Mouse (Mus musculus) kidney, postnatal 0 days (tissue): ENCODE results near the gene Lif. TPM values are rescaled to one million over a fixed set of nuclear protein-coding genes. Genes with fewer than 3 reads are reported as not detected.

ENCODE experiments used
- ATAC-seq: fragments of 200-750 bp; cut with Nextera tagmentation; replicated peaks from 2 replicates; pipeline ENCODE4 v1.8.0; 2017; ENCODE audit warnings: low read depth, moderate number of reproducible peaks, moderate TSS enrichment, moderate library complexity; ENCODE audit not compliant: low FRiP score
- DNase-seq: peaks from one replicate; pipeline ENCODE4 v3.0.0-alpha.2; 2016; ENCODE audit warnings: low spot score
- H3K27ac ChIP-seq: fragments of 300-500 bp; sonication (generic); 2 replicates; pipeline ENCODE4 v1.5.1; 2014; ENCODE audit warnings: mild to moderate bottlenecking
- H3K27me3 ChIP-seq: fragments of 300-500 bp; sonication (generic); 2 replicates; pipeline ENCODE4 v1.6.1; 2014; ENCODE audit warnings: low read length, mixed read lengths; ENCODE audit not compliant: insufficient read depth
- H3K36me3 ChIP-seq: fragments of 300-500 bp; sonication (generic); 2 replicates; pipeline ENCODE4 v1.6.1; 2014; ENCODE audit warnings: low read length, mixed read lengths; ENCODE audit not compliant: insufficient read depth
- H3K4me1 ChIP-seq: fragments of 300-500 bp; sonication (generic); replicated peaks from 2 replicates; pipeline ENCODE4 v1.6.1; 2014; ENCODE audit warnings: antibody characterized with exemption, low read length, mixed read lengths; ENCODE audit not compliant: insufficient read depth
- H3K4me2 ChIP-seq: fragments of 300-500 bp; sonication (generic); 2 replicates; pipeline ENCODE4 v1.6.1; 2014; ENCODE audit warnings: mild to moderate bottlenecking, low read length, moderate library complexity, mixed read lengths
- H3K4me3 ChIP-seq: fragments of 300-500 bp; sonication (generic); replicated peaks from 2 replicates; pipeline ENCODE4 v1.5.1; 2014; ENCODE audit warnings: low read depth, low read length
- H3K9ac ChIP-seq: fragments of 300-500 bp; sonication (generic); 2 replicates; pipeline ENCODE4 v1.6.1; 2014; ENCODE audit warnings: low read depth, low read length
- H3K9me3 ChIP-seq: fragments of 300-500 bp; sonication (generic); replicated peaks from 2 replicates; pipeline ENCODE4 v1.6.1; 2016; ENCODE audit warnings: low read length, inconsistent platforms, mixed read lengths
- CTCF ChIP-seq: IDR thresholded peaks from 2 replicates; pipeline ENCODE4 v1.5.1; 2016; ENCODE audit warnings: antibody characterized with exemption, low read depth, mild to moderate bottlenecking, moderate library complexity
- WGBS: fragments of 180-500 bp; shearing (Covaris S2); extraction: QIAGEN DNeasy Blood & Tissue Kit; methylation state at CpG from one replicate; pipeline ENCODE4 v1.1.7; 2014; 5-methylcytosine and 5-hydroxymethylcytosine counted together
- polyA plus RNA-seq: library from polyadenylated mRNA; unstranded; fragments of >200 nt; fragmentation: Nextera tagmentation; extraction: Ambion mirVana; gene quantifications from 2 replicates; pipeline ENCODE4 v1.2.1, GENCODE M21; 2015

Gene Lif
- polyA plus RNA-seq, 1 experiment from 2014 or later: 0.11 TPM

DNA sequence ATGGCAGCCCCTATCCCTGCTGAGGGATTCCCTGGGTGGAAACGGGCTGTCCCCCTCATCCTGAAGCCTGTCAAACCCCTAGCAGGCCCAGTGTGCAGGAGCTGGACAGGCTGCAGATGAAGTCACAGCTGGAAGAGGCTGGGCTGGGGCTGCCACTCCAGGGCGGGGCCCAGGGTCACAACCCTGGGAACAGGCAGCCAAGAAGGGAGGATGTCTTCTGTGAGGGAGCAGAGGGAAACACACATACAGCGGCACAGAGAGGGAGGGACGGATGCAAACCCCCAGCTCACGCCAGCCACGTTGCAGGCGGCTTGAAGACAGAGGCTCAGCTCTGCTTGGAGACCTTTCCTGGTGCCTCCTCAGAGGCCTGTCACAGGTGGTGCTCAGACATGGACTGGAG is 6.7 kb downstream of the Lif start:
- no peak for TF ChIP-seq CTCF
- Histone ChIP-seq H3K9ac (no peak overlapping the region), H3K4me2 (no peak overlapping the region), H3K4me3 (no peak overlapping the region), H3K4me1 (peaks cover 25% of the 10 kb centered on the region; the same call in 1 of the 2 replicates), H3K27me3 (no peaks in the 10 kb centered on the region), H3K36me3 (no peaks in the 10 kb centered on the region), H3K9me3 (no peaks in the 10 kb centered on the region), H3K27ac (no peak overlapping the region)
- WGBS: 41% methylated on average over 7 of the region's 7 CpGs
- DNase-seq (peak; percentile 30), ATAC-seq (no peak)

- ATAC-seq (peak; percentile 58), DNase-seq (peak; percentile 58)
- H3K9me3 ChIP-seq: no peaks in the 10 kb centered on the region
- WGBS: under 1% methylated on average over 61 of the region's 61 CpGs
- H3K9ac ChIP-seq: peak overlapping the region; percentile 65
- no peaks in the 10 kb centered on the region for H3K36me3 ChIP-seq
- TF ChIP-seq CTCF: no peak
- peaks cover 16% of the 10 kb centered on the region; the same call in 1 of the 2 replicates for H3K4me1 ChIP-seq
- peak overlapping the region; percentile 94 for H3K4me2 ChIP-seq
- H3K27ac ChIP-seq: no peak overlapping the region; the same call in 1 of the 2 replicates
- no peaks in the 10 kb centered on the region for H3K27me3 ChIP-seq
- peak overlapping the region; percentile 55 for H3K4me3 ChIP-seq
Observed at GRCm38 (mm10) chr11:4266271-4267201, 9.2 kb downstream of the Lif start.

DNA sequence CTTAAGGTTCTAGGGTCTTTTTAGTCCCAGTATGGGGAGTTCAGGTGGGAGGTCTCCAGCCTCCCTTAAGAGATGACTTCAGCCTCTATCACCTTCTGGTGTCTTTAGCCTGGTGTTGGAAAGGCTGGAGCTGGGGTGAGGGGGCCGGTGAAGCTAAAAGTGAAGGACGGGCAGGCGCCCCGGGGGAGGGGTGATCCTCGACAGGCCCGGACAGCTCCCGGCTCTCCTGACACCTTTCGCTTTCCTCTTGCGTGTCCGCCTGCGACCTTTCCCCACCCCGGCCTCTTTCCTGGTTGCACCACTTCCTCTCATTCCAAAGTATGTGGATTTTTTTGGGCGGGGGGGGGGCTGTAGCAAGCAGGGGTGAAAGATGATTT is 9.8 kb downstream of the Lif start:
- H3K27ac ChIP-seq: no peak overlapping the region
- no peaks in the 10 kb centered on the region for H3K27me3 ChIP-seq
- 3% methylated on average over 13 of the region's 13 CpGs for WGBS
- H3K36me3 ChIP-seq: no peaks in the 10 kb centered on the region
- no peak; the same call in 1 of the 2 replicates for ATAC-seq
- peak overlapping the region; percentile 94 for H3K4me2 ChIP-seq
- H3K4me3 ChIP-seq: peak overlapping the region; percentile 55
- TF ChIP-seq CTCF: no peak
- H3K9ac ChIP-seq: peak overlapping the region; percentile 65
- DNase-seq: no peak
- H3K4me1 ChIP-seq: peaks cover 10% of the 10 kb centered on the region; the same call in 1 of the 2 replicates
- H3K9me3 ChIP-seq: no peaks in the 10 kb centered on the region

DNA sequence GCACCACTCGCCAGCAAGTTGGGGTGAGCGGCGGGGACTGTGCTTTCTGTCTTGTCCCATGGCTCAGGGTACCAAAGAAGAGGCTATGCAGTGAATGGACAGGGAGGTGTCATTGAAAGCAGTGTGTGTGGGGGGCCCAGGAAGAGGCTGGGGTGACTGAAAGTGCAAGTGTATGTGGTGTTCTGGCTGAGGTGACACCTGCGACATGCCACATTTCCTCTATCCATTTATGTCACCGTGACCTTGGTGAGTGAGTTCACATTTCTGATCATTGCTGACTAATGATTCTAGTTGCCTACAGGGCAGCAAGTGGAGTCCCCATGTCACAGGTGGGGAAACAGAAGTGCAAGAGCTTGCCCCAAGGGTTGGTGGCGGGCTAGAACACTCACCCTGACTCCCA is 11.1 kb downstream of the Lif start:
- H3K4me3 ChIP-seq: no peak overlapping the region
- H3K4me1 ChIP-seq: 0 out of 2 replicates have a peak, but pooled peaks cover 2% of the 10 kb centered on the region
- ATAC-seq: no peak
- H3K9me3 ChIP-seq: no peaks in the 10 kb centered on the region
- no peak for TF ChIP-seq CTCF
- no peaks in the 10 kb centered on the region for H3K27me3 ChIP-seq
- H3K27ac ChIP-seq: no peak overlapping the region
- WGBS: 92% methylated on average over 6 of the region's 6 CpGs
- no peak overlapping the region for H3K9ac ChIP-seq
- no peaks in the 10 kb centered on the region for H3K36me3 ChIP-seq
- no peak for DNase-seq
- H3K4me2 ChIP-seq: no peak overlapping the region

DNA sequence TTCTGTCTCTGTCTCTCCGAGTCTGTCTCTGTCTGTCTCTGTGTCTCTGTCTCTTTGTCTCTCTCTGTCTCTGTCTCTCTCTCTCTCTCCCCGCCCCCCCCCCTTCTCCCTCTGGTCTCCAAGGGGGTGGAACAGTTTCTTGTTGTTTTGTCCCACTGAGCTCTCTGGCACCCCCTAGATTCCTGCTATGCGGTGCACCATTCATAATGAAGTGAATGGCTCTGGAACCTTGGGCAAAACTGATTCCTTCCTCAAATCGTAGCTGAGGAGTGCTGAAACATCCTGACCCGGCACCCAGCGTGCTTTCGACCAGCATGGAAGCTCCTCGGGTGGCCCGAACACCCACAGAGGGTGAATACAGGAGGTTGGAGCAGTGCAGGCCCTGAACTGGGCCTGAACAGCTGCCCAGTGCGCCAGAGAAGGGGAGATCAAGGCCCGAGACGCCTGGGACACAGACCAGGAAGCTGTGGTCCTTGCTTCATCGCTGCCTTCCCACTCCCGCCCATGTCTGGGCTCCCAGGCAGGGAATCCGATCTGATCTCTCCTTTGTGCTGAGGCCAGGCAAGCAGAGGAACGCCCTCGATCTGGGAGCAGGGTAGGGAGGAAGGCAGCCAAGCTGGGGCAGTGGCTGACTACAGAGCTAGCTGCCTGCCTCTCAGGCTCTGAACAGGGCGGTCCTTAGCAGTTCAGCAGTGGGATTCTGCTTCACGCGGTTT is 13.5 kb downstream of the Lif start:
- Histone ChIP-seq H3K4me1 (no peaks in the 10 kb centered on the region), H3K9me3 (no peaks in the 10 kb centered on the region), H3K4me2 (no peak overlapping the region), H3K27me3 (no peaks in the 10 kb centered on the region), H3K9ac (no peak overlapping the region), H3K36me3 (no peaks in the 10 kb centered on the region), H3K4me3 (no peak overlapping the region), H3K27ac (no peak overlapping the region)
- peak; percentile 46; the same call in 1 of the 2 replicates for TF ChIP-seq CTCF
- DNase-seq: no peak
- 31% methylated on average over 19 of the region's 20 CpGs for WGBS
- ATAC-seq: no peak

DNA sequence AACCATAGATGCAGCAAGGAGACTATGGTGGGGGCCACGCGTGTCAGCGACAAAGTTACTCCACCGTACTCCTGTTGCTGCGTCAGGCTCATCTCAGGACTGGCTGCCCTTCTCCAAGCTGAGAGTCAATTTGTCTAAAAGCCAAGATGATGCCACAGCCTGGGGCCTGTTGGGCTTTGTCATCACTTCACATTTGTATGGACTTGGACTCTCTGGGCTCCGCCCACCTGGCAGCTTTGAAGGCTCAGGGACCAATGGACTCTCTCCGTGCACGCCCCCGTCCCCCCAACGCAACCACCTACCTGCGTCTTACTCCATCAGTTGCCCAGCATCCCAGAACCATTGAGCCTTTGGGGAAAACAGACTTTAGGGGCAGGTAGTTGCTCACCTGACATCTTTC is 14.2 kb downstream of the Lif start:
- ATAC-seq: no peak
- TF ChIP-seq CTCF: no peak
- H3K9me3 ChIP-seq: no peaks in the 10 kb centered on the region
- H3K4me3 ChIP-seq: no peak overlapping the region
- H3K4me2 ChIP-seq: no peak overlapping the region
- WGBS: 79% methylated on average over 11 of the region's 11 CpGs
- no peak overlapping the region for H3K9ac ChIP-seq
- no peaks in the 10 kb centered on the region for H3K4me1 ChIP-seq
- no peak for DNase-seq
- H3K36me3 ChIP-seq: no peaks in the 10 kb centered on the region
- H3K27ac ChIP-seq: no peak overlapping the region
- no peaks in the 10 kb centered on the region for H3K27me3 ChIP-seq
